Mouse (Mus musculus): ENCODE measurements around the gene Idi2.

GRCm38 (mm10) chr13:9003306-9003705, 50.6 kb downstream of the Idi2 start:
- TF ChIP-seq POLR2A (IDR thresholded peaks at IDR 0.05; ENCODE audit: low read depth, low read length) (no peak), CTCF (conservative IDR thresholded peaks at IDR 0.05; ENCODE audit: insufficient read depth, insufficient read length, low read depth, low read length) (no peak)

Data from kidney, adult 2 months (tissue).